Mouse (Mus musculus) kidney, adult 9 months (tissue): ENCODE data around the gene Pitpnm1.

Source experiments
- DNase-seq: peaks from one replicate; pipeline ENCODE4 v3.0.0; 2022

Gene Pitpnm1

GRCm38 (mm10) chr19:4096642-4097440, 3.0 kb upstream of the Pitpnm1 start, which contains the start of gene Cdk2ap2:
TSS of gene Cdk2ap2 (plus strand) at chr19:4097182.
- DNase-seq: peak; percentile 100

- DNase-seq: peak; percentile 93
These were observed 2.4 kb upstream of the Pitpnm1 start for GRCm38 (mm10) chr19:4097441-4097825.

GRCm38 (mm10) chr19:4098426-4098825, 1.4 kb upstream of the Pitpnm1 start:
- no peak for DNase-seq

DNA sequence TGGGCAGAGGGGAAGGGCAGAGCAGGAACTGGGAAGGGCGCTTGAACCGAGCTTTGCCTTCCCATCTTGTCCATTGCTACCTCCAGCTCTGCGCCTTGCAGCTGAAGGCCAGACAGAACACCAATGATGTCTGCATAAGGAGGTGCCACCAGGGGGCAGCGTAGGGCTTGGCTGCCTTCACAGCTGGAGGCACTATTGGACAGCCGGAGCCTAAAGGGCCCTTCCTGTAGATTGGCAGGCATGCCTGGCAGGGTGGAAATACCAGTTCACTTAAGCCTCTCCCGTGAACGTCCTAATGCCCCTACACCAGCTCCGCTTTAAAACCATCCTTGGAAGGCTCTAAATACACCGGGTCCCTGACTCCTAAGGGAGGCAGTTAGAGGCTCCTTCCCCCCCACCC, 742 bp upstream of the Pitpnm1 start:
- DNase-seq: peak; percentile 97

GRCm38 (mm10) chr19:4100718-4101261, 992 bp downstream of the Pitpnm1 start:
- no peak for DNase-seq

DNA sequence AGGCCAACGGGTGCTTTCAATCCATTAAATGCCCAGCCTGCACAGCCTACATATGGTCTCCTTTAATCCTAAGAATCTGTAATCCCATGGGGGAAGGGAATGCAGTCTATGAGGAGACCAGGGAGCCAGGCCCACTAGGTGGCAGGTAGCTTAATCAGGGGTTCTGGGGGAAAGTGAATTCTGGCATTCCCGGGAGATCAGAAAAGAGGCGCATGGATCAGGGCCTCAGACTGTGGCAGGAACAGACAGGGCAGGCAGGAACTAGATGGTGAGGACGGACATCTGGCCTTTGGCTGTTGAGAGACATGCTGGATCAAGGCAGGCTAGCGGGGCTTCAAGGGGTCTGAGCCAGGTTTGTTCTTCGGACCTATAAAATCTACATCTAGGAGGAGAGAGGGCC, 1.7 kb downstream of the Pitpnm1 start:
- DNase-seq: no peak

- no peak for DNase-seq
These were observed 2.3 kb downstream of the Pitpnm1 start for GRCm38 (mm10) chr19:4102049-4102448.

GRCm38 (mm10) chr19:4102626-4103025, 2.8 kb downstream of the Pitpnm1 start:
- no peak for DNase-seq

- no peak for DNase-seq
These were observed 3.5 kb downstream of the Pitpnm1 start for GRCm38 (mm10) chr19:4103294-4103693.

DNA sequence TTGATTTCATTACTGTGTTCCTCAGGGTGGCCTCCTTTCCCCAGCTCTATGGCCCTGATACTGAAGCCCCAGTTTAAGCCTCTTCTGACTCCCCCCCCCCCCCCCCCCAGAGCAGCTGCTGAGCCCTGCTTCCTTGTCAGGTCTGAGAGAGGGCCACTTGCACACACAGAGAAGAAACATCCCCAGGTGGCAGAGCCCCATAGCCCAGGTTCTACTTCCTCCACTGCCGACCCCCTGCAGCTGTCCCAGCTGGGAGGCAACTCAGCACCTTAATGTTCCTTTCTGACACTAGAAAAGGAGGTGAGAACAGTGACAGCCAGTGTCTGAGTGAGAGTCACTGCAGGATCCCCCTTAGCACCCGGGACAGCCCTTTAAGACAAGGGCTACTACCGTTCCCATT, 4.0 kb downstream of the Pitpnm1 start:
- no peak for DNase-seq

DNA sequence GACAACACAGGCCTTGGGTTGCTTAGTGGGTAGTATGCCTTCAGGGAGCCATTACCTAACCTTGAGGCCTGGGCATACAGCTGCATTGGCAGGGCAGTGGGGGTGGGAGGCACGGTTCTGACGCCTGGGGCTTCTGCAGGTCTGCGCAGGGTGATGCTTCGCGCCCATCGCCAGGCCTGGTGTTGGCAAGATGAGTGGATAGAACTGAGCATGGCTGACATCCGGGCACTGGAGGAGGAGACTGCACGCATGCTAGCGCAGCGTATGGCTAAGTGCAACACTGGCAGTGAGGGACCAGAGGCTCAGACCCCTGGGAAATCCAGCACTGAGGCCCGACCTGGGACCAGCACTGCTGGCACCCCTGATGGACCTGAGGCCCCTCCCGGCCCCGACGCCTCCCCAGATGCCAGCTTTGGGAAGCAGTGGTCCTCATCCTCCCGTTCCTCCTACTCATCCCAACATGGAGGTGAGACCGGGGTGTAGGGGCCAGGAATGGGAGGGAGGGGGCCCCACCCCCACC, 4.9 kb downstream of the Pitpnm1 start:
- no peak for DNase-seq

DNA sequence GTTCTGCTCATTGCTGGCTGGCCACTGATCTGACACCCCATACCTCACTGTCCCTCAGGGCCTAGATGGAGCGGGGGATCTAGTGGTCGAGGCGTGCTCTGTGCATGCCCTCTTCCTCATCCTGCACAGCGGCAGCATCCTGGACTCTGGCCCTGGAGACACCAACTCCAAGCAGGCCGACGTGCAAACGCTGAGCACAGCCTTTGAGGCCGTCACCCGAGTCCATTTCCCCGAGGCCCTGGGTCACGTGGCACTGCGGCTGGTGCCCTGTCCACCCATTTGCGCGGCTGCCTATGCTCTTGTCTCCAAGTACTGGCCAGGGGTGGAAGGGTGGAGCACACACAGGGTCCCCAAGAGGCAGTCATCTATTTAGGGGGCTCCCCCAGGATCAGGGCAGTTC, 6.9 kb downstream of the Pitpnm1 start:
- no peak for DNase-seq

DNA sequence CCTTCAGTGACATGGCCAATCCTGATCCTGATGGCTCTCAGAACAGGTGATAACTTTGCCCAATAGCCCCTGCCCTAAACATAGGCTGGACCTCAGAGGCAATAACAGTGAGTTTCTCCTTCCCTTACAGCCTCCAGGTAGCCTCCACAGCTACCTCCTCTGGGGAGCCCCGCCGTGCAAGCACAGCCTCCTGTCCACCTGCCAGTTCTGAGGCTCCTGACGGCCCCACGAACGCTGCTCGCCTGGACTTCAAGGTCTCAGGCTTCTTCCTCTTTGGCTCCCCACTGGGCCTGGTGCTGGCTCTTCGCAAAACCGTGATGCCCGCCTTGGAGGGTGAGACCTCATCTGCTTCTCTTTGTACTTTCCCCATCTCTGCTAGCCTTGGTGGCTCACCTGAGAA, 8.7 kb downstream of the Pitpnm1 start:
- no peak for DNase-seq

DNA sequence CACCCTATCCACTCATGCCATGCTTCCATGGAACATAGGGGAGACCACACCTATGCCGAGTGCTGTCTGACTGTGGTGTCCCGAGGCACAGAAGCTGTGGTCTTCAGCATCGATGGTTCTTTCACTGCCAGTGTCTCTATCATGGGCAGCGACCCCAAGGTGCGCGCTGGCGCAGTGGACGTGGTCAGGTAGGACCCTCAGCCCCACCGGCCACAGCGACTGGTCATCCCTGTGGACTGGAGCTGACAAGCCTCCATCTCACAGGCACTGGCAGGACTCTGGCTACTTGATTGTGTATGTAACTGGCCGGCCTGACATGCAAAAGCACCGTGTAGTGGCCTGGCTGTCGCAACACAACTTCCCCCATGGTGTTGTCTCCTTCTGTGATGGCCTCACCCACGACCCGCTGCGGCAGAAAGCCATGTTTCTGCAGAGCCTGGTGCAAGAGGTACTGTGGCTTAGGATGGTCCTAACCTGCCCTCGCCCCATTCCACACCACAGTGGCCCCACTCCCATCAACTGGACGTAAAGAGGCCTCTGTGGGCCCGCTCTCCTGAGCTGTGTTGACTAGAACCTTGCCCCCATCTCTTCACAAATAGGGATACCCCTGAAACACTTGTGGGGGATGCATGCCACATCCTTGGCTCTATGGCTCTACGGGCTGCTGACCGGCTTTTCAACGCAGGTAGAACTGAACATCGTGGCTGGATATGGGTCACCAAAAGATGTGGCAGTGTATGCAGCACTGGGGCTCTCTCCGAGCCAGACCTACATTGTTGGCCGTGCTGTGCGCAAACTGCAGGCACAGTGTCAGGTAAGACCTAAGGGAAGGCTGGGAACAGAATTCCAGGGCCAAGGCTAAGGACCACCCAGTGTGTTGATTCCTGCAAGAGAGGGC, 12.5 kb downstream of the Pitpnm1 start:
- no peak for DNase-seq

DNA sequence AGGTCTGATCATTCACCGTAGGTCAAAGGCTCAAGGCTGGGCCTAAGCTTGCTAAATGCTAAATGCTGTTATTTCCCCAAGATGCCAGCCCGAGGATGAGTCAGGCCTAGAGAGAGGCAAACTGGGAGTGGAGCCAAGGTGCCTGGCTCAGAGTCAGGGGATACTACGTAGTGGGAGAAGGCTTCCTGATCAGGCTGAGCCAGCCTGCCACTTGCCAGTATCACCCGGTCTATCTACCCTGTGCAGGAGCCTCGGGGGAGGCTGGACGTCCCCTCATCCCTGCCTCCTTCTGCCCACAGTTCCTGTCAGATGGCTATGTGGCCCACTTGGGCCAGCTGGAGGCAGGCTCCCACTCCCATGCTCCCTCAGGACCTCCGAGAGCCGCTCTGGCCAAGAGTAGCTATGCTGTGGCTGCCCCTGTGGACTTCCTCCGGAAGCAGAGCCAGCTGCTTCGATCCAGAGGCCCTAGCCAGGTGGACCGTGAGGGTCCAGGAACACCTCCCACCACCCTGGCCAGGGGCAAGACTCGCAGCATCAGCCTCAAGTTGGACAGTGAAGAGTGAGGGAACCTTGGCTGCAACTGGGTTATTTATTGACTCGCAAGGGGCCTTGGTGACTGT, 13.5 kb downstream of the Pitpnm1 start:
- DNase-seq: peak; percentile 91

DNA sequence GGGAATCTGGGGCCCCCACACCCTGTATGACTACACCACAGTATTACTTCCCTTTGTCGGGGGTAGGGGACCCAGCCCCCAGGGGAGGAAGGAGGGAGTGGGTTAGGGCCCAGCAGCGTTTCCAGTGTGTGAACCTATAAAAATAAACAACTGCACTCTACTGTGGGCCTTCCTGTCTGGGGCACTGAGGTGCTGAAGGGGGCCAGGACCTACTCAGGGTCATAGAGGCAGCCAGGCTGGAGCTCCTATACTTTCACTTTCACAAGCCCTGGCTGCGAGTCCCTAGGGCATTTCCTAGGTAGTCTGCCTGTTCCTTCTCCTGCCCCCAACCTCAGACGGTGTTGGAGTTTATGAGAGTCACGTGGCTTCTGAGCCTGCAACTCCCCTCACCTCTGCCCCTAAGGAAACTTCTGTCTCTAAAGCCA, 14.0 kb downstream of the Pitpnm1 start:
- DNase-seq: peak; percentile 67

DNA sequence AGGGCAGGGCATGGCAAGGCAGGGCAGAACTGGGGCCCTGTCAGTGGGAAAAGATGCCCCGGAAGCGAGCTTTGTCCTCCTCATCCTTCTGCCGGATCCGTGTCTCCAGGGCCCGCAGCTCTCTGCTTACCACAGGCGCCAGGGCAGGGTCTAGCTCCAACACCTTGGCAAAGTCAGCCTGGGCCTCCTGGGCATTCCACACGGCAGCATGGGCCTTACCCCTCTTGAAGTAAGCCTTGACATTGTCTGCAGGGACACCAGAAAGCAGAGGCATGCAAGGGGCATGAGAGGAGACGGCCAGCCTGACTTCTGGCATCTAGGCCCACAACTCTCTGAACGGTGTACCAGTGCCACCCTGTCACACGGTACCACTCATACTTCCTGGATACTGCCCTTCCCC, 14.8 kb downstream of the Pitpnm1 start:
- no peak for DNase-seq

GRCm38 (mm10) chr19:4115144-4115543, 15.3 kb downstream of the Pitpnm1 start:
- DNase-seq: no peak

GRCm38 (mm10) chr19:4115816-4116215, 16.0 kb downstream of the Pitpnm1 start:
- DNase-seq: no peak

GRCm38 (mm10) chr19:4117006-4117405, 17.2 kb downstream of the Pitpnm1 start:
- DNase-seq: no peak

DNA sequence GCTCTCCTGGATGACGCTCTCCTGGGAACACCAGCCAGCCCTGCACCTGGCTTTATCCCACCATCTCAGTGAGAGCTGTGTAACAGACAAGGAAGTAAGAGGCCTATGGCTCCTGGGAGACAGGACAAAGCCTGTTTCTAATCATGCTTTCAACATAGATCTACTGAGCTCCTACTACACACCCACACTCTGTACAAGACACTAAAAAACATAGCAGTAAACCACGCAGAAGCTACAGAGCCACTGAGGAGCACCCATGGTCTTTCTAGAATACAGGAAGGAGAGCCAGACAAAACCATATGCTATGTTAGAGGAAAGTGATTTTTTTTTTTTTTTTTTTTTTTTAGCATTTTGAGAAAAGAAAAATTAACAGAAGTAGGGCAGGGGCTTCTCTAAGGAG, 18.6 kb downstream of the Pitpnm1 start:
- DNase-seq: no peak

DNA sequence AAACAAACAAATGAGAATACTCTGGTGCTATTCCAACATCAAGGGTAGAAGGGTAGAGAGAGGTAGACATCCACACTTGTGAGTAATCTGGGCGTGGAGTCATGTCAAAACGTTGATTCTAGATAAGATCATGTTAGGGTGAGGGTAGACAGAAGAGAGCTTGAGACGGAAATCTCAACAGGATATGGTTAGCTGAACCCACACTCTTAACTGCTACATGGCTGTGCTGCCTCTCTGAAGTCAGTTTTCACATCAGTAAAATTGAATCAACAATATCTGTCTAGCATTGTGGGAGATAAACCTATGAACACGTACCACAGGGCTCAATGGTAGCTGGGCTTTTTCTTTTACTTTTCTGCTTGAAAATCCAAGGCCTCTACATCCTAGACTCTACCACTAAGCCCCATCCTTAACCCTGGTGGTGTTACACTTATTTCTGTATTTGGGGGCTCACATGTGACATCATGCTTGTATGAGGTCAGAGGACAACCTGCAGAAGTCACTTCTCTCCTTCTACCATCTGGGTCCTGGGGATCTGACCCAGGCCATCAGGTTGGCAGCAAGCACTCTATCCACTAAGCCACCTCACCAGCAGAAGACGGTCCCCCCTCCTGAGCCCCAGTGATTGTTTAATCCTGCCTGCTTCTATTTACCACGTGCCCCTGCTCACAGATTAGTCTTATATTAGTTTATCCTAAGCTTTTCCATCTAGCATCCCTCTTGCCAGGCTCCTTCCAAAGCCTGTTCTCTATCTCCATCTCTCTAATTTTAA, 20.1 kb downstream of the Pitpnm1 start:
- DNase-seq: no peak
